Mouse (Mus musculus) heart, adult 11 months (tissue): ENCODE results near the gene Rspo3.
A peak's percentile ranks its signal among the peaks of the same experiment; 100 is the strongest.

ENCODE experiments used
- DNase-seq: peaks from one replicate; pipeline ENCODE4 v3.0.0; 2022

Gene Rspo3

GRCm38 (mm10) chr10:29535546-29536260 is at the start of gene Rspo3:
Gene Rspo3 (minus strand): TSS chr10:29535867.
- DNase-seq: peak; percentile 88

GRCm38 (mm10) chr10:29581940-29582339 is 46.3 kb upstream of the Rspo3 start:
- DNase-seq: no peak

- no peak for DNase-seq
Observed at GRCm38 (mm10) chr10:29581476-29581875, 45.8 kb upstream of the Rspo3 start.

GRCm38 (mm10) chr10:29555983-29556382 is 20.3 kb upstream of the Rspo3 start:
- DNase-seq: no peak

GRCm38 (mm10) chr10:29554365-29554764 is 18.7 kb upstream of the Rspo3 start:
- no peak for DNase-seq

- no peak for DNase-seq
Observed at GRCm38 (mm10) chr10:29542982-29543381, 7.3 kb upstream of the Rspo3 start.

GRCm38 (mm10) chr10:29539516-29539915 is 3.8 kb upstream of the Rspo3 start:
- DNase-seq: no peak

GRCm38 (mm10) chr10:29538791-29539190 is 3.1 kb upstream of the Rspo3 start:
- DNase-seq: no peak

GRCm38 (mm10) chr10:29534830-29535227 is 838 bp downstream of the Rspo3 start:
- DNase-seq: no peak

- DNase-seq: no peak
Observed at GRCm38 (mm10) chr10:29533846-29534829, 1.5 kb downstream of the Rspo3 start.

GRCm38 (mm10) chr10:29532821-29533715 is 2.6 kb downstream of the Rspo3 start:
- peak; percentile 91 for DNase-seq

GRCm38 (mm10) chr10:29513563-29513962 is 22.1 kb downstream of the Rspo3 start:
- peak; percentile 60 for DNase-seq

- peak; percentile 66 for DNase-seq
Observed at GRCm38 (mm10) chr10:29508167-29508566, 27.5 kb downstream of the Rspo3 start.

- DNase-seq: no peak
Observed at GRCm38 (mm10) chr10:29497205-29497822, 38.4 kb downstream of the Rspo3 start.

- DNase-seq: no peak
Observed at GRCm38 (mm10) chr10:29493996-29494395, 41.7 kb downstream of the Rspo3 start.

GRCm38 (mm10) chr10:29480945-29481344 is 54.7 kb downstream of the Rspo3 start:
- no peak for DNase-seq

GRCm38 (mm10) chr10:29479401-29479800 is 56.3 kb downstream of the Rspo3 start:
- DNase-seq: no peak

GRCm38 (mm10) chr10:29470454-29470853 is 65.2 kb downstream of the Rspo3 start:
- no peak for DNase-seq

- no peak for DNase-seq
Observed at GRCm38 (mm10) chr10:29460100-29460499, 75.6 kb downstream of the Rspo3 start.

GRCm38 (mm10) chr10:29459632-29460031 is 76.0 kb downstream of the Rspo3 start:
- no peak for DNase-seq

GRCm38 (mm10) chr10:29445076-29445475 is 90.6 kb downstream of the Rspo3 start:
- DNase-seq: no peak

GRCm38 (mm10) chr10:29441297-29441696 is 94.4 kb downstream of the Rspo3 start:
- no peak for DNase-seq
